Mouse (Mus musculus) myocyte (in vitro differentiated cells): ENCODE data around the gene Selp.

Source experiments
- MAX ChIP-seq: IDR thresholded peaks from one replicate; pipeline ENCODE4 v1.6.1; 2011; ENCODE audit warnings: low read depth, mild to moderate bottlenecking, control low read depth
- POLR2A ChIP-seq: IDR thresholded peaks from one replicate; pipeline ENCODE4 v1.6.1; 2011; ENCODE audit warnings: low read depth, mild to moderate bottlenecking, control low read depth, moderate library complexity; ENCODE audit not compliant: insufficient read length
- TCF12 ChIP-seq: IDR thresholded peaks from one replicate; pipeline ENCODE4 v1.6.1; 2011; ENCODE audit warnings: mild to moderate bottlenecking, control low read depth; ENCODE audit not compliant: poor library complexity, insufficient read depth, severe bottlenecking

- TF ChIP-seq TCF12 (no peak), MAX (no peak), POLR2A (no peak)
Measured at GRCm38 (mm10) chr1:164152836-164153235, 37.8 kb downstream of the Selp start.
